Comparison of ENCODE assay signal across 8 mouse cellular contexts in genomic region chr15:67039421-67039907, GRCm38 (mm10).
DNase-seq lines count a peak whose midpoint lies in the region; ATAC-seq and TF ChIP-seq lines count a peak whose summit lies in the region.

No protein-coding gene starts in this region.

- no peak for TF ChIP-seq CTCF in cortical plate, adult 2 months (IDR thresholded peaks at IDR 0.05; ENCODE audit: extremely low read depth, insufficient read depth, low read length)
- TF ChIP-seq CTCF in lung, adult 2 months (IDR thresholded peaks at IDR 0.05; ENCODE audit: insufficient read depth, low read length), result no peak

- H3K9ac ChIP-seq in intestine, embryonic 15.5 days, result peak overlapping the region; percentile 61
- peak overlapping the region; percentile 50 for H3K9ac ChIP-seq in neural tube, embryonic 15.5 days (replicated peaks)

- TF ChIP-seq POLR2A in cortical plate, adult 2 months (IDR thresholded peaks at IDR 0.05; ENCODE audit: extremely low read depth, insufficient read depth, low read length), result no peak
- peak; percentile 32; the same call in 1 of the 2 replicates for TF ChIP-seq POLR2A in lung, adult 2 months (IDR thresholded peaks at IDR 0.05; ENCODE audit: borderline replicate concordance, extremely low read depth, low read depth, low read length)

- peak overlapping the region; percentile 82 for H3K4me2 ChIP-seq in intestine, embryonic 15.5 days (replicated peaks)
- H3K4me2 ChIP-seq in neural tube, embryonic 15.5 days, result peak overlapping the region; percentile 59

- H3K27ac ChIP-seq in cortical plate, adult 2 months (ENCODE audit: insufficient read depth, low read length), result no peak overlapping the region
- peak overlapping the region; percentile 87 for H3K27ac ChIP-seq in intestine, embryonic 15.5 days
- no peak overlapping the region for H3K27ac ChIP-seq in neural tube, embryonic 15.5 days (replicated peaks)

- peak; percentile 93 for ATAC-seq in intestine, embryonic 15.5 days
- ATAC-seq in neural tube, embryonic 15.5 days (ENCODE audit: low FRiP score), result peak; percentile 75

- H3K27me3 ChIP-seq in intestine, embryonic 15.5 days (replicated peaks), result no peaks in the 10 kb centered on the region
- H3K27me3 ChIP-seq in neural tube, embryonic 15.5 days (replicated peaks), result no peaks in the 10 kb centered on the region

- peak; percentile 7 to 14 for DNase-seq in left cerebral cortex, adult 18-20 months (ENCODE audit: low spot score in 2 of 2)
- no peak for DNase-seq in left cerebral cortex, postnatal 14 days (ENCODE audit: low spot score in 2 of 2)
- peak; percentile 47 to 67 for DNase-seq in gastrocnemius, postnatal 4 days (ENCODE audit: low spot score in 2 of 2)
- DNase-seq in lung, adult 2 months, result peak; percentile 75
- DNase-seq in thymus, postnatal 36 days, result peak; percentile 71 to 78

- no peaks in the 10 kb centered on the region for H3K9me3 ChIP-seq in intestine, embryonic 15.5 days
- no peaks in the 10 kb centered on the region for H3K9me3 ChIP-seq in neural tube, embryonic 15.5 days (replicated peaks)

- H3K4me1 ChIP-seq in cortical plate, adult 2 months (ENCODE audit: control insufficient read depth, insufficient read depth, low read length), result no peaks in the 10 kb centered on the region
- peaks cover 17% of the 10 kb centered on the region for H3K4me1 ChIP-seq in intestine, embryonic 15.5 days (replicated peaks)
- H3K4me1 ChIP-seq in lung, adult 2 months (ENCODE audit: control insufficient read depth, insufficient read depth, low read length), result no peaks in the 10 kb centered on the region; the same call in 1 of the 2 replicates
- H3K4me1 ChIP-seq in neural tube, embryonic 15.5 days, result peaks cover 10% of the 10 kb centered on the region

- 2% methylated on average over 16 of the region's 16 CpGs for WGBS in intestine, embryonic 15.5 days
- 1% methylated on average over 16 of the region's 16 CpGs for WGBS in lung, adult 2 months
- 3% methylated on average over 16 of the region's 16 CpGs for WGBS in neural tube, embryonic 15.5 days

- H3K36me3 ChIP-seq in intestine, embryonic 15.5 days, result no peaks in the 10 kb centered on the region
- H3K36me3 ChIP-seq in neural tube, embryonic 15.5 days, result no peaks in the 10 kb centered on the region

- intact Hi-C loops in left cerebral cortex, postnatal 14 days (cut with DNase I), result no loop called here

- H3K4me3 ChIP-seq in cortical plate, adult 2 months (ENCODE audit: insufficient read depth, low read length), result peak overlapping the region; percentile 23
- peak overlapping the region; percentile 43 for H3K4me3 ChIP-seq in intestine, embryonic 15.5 days (replicated peaks)
- peak overlapping the region; percentile 56 for H3K4me3 ChIP-seq in lung, adult 2 months (replicated peaks; ENCODE audit: extremely low read depth, low read depth, low read length)
- peak overlapping the region; percentile 37 for H3K4me3 ChIP-seq in neural tube, embryonic 15.5 days (replicated peaks)

Comparison
In these comparisons a context has a peak if more than half of its experiments do, and no peak if none do; other contexts are left out.
1. DNase-seq: peak in left cerebral cortex, adult 18-20 months (2 of 2), gastrocnemius, postnatal 4 days (2 of 2), lung, adult 2 months (single experiment) and thymus, postnatal 36 days (2 of 2); none in left cerebral cortex, postnatal 14 days (0 of 2).
2. Peak in every context shown above with its lines, with median percentiles within 50 percentile points of each other: H3K4me3 ChIP-seq.